12 mouse cellular contexts compared by ENCODE assay signal in the genomic region with DNA sequence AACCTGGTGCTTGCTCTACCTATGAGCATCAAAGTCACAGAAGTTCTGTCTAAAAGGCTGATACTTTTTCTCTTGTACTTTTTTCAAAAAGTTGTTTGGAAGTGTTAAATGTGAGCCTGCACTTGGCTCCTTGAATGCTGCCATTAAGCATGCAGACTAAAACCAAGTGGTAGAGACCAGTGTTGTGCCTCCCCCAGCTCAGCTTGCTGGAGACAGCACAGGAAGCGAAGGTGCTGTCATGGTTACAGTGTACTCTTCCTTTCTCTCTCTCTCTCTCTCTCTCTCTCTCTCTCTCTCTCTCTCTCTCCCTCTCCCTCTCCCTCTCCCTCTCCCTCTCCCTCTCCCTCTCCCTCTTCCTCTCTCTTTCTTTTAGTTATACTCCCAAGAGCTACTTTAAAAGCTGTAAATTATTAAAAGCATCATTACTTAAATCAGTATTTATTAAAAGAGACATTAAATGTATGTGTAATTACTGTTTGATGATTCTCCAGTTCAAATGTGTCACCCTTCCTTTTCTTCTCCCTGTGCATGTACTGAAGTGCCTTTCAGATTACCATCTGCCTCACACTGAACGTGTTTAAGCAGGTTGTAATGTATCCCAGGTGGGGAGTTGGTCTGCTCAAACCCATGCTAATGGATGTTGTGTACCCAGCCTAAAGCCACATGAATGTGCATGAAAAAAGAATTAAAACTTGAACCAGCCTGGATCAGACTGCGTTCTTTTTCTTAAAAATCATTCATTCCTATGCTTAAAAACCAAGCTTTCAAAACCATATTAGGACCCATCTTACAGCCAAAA. TPM values are rescaled to one million over a fixed set of nuclear protein-coding genes. Genes with fewer than 3 reads are reported as not detected.
DNase-seq lines count a peak whose midpoint lies in the region; ATAC-seq and TF ChIP-seq lines count a peak whose summit lies in the region.
"Had no signal": no experiment of that assay in that cellular context is flagged by ENCODE, and none has a peak within 500 bp of the region (broad histone marks: within the 10 kb centered on the region; RNA-seq: fewer than 3 reads in every experiment).

No protein-coding gene starts in this region.

- intact Hi-C loops in heart, postnatal 10 days (cut with DNase I) = no loop called here

- H3K9me3 ChIP-seq in embryonic facial prominence, embryonic 11.5 days (replicated peaks; ENCODE audit: control insufficient read depth, low read length) = no peaks in the 10 kb centered on the region
- no peaks in the 10 kb centered on the region for H3K9me3 ChIP-seq in embryonic facial prominence, embryonic 10.5 days
- H3K9me3 ChIP-seq in heart, postnatal 0 days (replicated peaks; ENCODE audit: control insufficient read depth, low read length) = no peaks in the 10 kb centered on the region
- H3K9me3 ChIP-seq: liver, embryonic 13.5 days had no signal

- no peak for ATAC-seq in embryonic facial prominence, embryonic 11.5 days (replicated peaks; ENCODE audit: insufficient number of reproducible peaks, low FRiP score, low TSS enrichment, low read depth)
- no peak for ATAC-seq in heart, postnatal 0 days (ENCODE audit: insufficient read depth, low read depth)
- ATAC-seq in erythroblast, adult 5-6 weeks (replicated peaks; ENCODE audit: low FRiP score, poor library complexity, severe bottlenecking) = no peak
- ATAC-seq: intestine, embryonic 16.5 days had no signal

- no peak overlapping the region for H3K27ac ChIP-seq in embryonic facial prominence, embryonic 11.5 days (replicated peaks; ENCODE audit: low read depth, low read length)
- H3K27ac ChIP-seq in embryonic facial prominence, embryonic 10.5 days (replicated peaks) = no peak overlapping the region
- peak overlapping the region; percentile 59 for H3K27ac ChIP-seq in heart, postnatal 0 days (ENCODE audit: low read depth)
- H3K27ac ChIP-seq: liver, embryonic 13.5 days had no signal

- no peak overlapping the region for H3K4me2 ChIP-seq in embryonic facial prominence, embryonic 11.5 days (ENCODE audit: low read depth, low read length)
- no peak overlapping the region for H3K4me2 ChIP-seq in heart, postnatal 0 days (ENCODE audit: low read depth, low read length)
- H3K4me2 ChIP-seq: liver, embryonic 13.5 days had no signal

- TF ChIP-seq CTCF in heart, postnatal 0 days (IDR thresholded peaks at IDR 0.05; ENCODE audit: low read depth) = no peak

- WGBS in embryonic facial prominence, embryonic 11.5 days = 54% methylated on average over 3 of the region's 3 CpGs
- 61% methylated on average over 3 of the region's 3 CpGs for WGBS in embryonic facial prominence, embryonic 10.5 days
- 56% methylated on average over 3 of the region's 3 CpGs for WGBS in heart, postnatal 0 days

- H3K27me3 ChIP-seq in embryonic facial prominence, embryonic 11.5 days (ENCODE audit: control insufficient read depth, insufficient read depth, low read length) = no peaks in the 10 kb centered on the region
- H3K27me3 ChIP-seq in embryonic facial prominence, embryonic 10.5 days (replicated peaks; ENCODE audit: low read depth, poor library complexity, severe bottlenecking) = no peaks in the 10 kb centered on the region
- no peaks in the 10 kb centered on the region for H3K27me3 ChIP-seq in heart, postnatal 0 days (ENCODE audit: control insufficient read depth, insufficient read depth, low read length)
- H3K27me3 ChIP-seq: liver, embryonic 13.5 days had no signal

- peak; percentile 60 for DNase-seq in embryonic facial prominence, embryonic 11.5 days (ENCODE audit: low spot score)
- DNase-seq in embryonic facial prominence, embryonic 10.5 days (ENCODE audit: low spot score) = no peak
- DNase-seq in heart, postnatal 0 days (ENCODE audit: low spot score) = no peak
- DNase-seq in heart, postnatal 10 days = no peak
- peak; percentile 14 for DNase-seq in CD4-positive helper T cell, adult 2 months (ENCODE audit: low read depth, low spot score)
- DNase-seq in hindlimb bud, embryonic 11.5 days (ENCODE audit: extremely low spot score, low read depth, low spot score) = peak; percentile 10
- no peak for DNase-seq in left cerebral cortex, adult 9 months (ENCODE audit: low spot score in 2 of 2)
- DNase-seq: liver, embryonic 13.5 days; thymus, adult 2 months had no signal

- H3K36me3 ChIP-seq in embryonic facial prominence, embryonic 11.5 days (replicated peaks; ENCODE audit: control insufficient read depth, insufficient read depth, low read depth, low read length) = no peaks in the 10 kb centered on the region
- H3K36me3 ChIP-seq in embryonic facial prominence, embryonic 10.5 days (replicated peaks) = no peaks in the 10 kb centered on the region
- H3K36me3 ChIP-seq in heart, postnatal 0 days (replicated peaks; ENCODE audit: control insufficient read depth, insufficient read depth, low read length) = no peaks in the 10 kb centered on the region
- H3K36me3 ChIP-seq: liver, embryonic 13.5 days had no signal

- no peak for TF ChIP-seq EP300 in heart, postnatal 0 days (IDR thresholded peaks at IDR 0.05; ENCODE audit: low read depth)

- H3K4me1 ChIP-seq in embryonic facial prominence, embryonic 11.5 days (ENCODE audit: control insufficient read depth, insufficient read depth, low read length) = no peaks in the 10 kb centered on the region
- H3K4me1 ChIP-seq in embryonic facial prominence, embryonic 10.5 days = peaks cover 22% of the 10 kb centered on the region
- peaks cover 66% of the 10 kb centered on the region for H3K4me1 ChIP-seq in heart, postnatal 0 days (ENCODE audit: control insufficient read depth, insufficient read depth)

- H3K9ac ChIP-seq in embryonic facial prominence, embryonic 11.5 days (replicated peaks; ENCODE audit: low read length) = no peak overlapping the region
- no peak overlapping the region for H3K9ac ChIP-seq in heart, postnatal 0 days (replicated peaks; ENCODE audit: low read depth, low read length)
- H3K9ac ChIP-seq: liver, embryonic 13.5 days had no signal

- no peak overlapping the region for H3K4me3 ChIP-seq in embryonic facial prominence, embryonic 11.5 days (ENCODE audit: low read depth, low read length)
- H3K4me3 ChIP-seq in embryonic facial prominence, embryonic 10.5 days = no peak overlapping the region
- H3K4me3 ChIP-seq in heart, postnatal 0 days (ENCODE audit: low read depth, low read length) = no peak overlapping the region
- H3K4me3 ChIP-seq: liver, embryonic 13.5 days; myocyte had no signal

RNA-seq across cellular contexts. Expression of a gene that starts 43.2 kb away (rescaled TPM):
- 17.4 and 19.3 TPM in 2 replicates for polyA plus RNA-seq in embryonic facial prominence, embryonic 11.5 days (2014; fragmentation: Nextera tagmentation; extraction: Ambion mirVana)
- polyA plus RNA-seq in embryonic facial prominence, embryonic 10.5 days (2016; fragmentation: Nextera tagmentation; extraction: Ambion mirVana) = 16.2 and 17.2 TPM in 2 replicates
- total RNA-seq in heart, postnatal 0 days (2014; rRNA removed; ENCODE audit: low replicate concordance) = 152 and 232 TPM in 2 replicates
- 30.9 and 36.1 TPM in 2 replicates for polyA plus RNA-seq in heart, postnatal 0 days (2015; fragmentation: Nextera tagmentation; extraction: Ambion mirVana)
- total RNA-seq in heart, postnatal 10 days (2021) = 100 to 1,000 TPM; 191 to 198 TPM
- 4.6 and 8.1 TPM in 2 replicates for total RNA-seq in erythroblast, adult 5-6 weeks (2015; ENCODE audit: low replicate concordance)
- total RNA-seq in erythroblast, adult 5-6 weeks (2017; ENCODE audit: low replicate concordance) = 1.4 and 9.6 TPM in 2 replicates

RNA-seq across cellular contexts. Expression of a gene that starts 43.3 kb away (rescaled TPM):
- polyA plus RNA-seq in embryonic facial prominence, embryonic 11.5 days (2014; fragmentation: Nextera tagmentation; extraction: Ambion mirVana) = 0.39 and 0.46 TPM in 2 replicates
- polyA plus RNA-seq in embryonic facial prominence, embryonic 10.5 days (2016; fragmentation: Nextera tagmentation; extraction: Ambion mirVana) = 0.63 and 0.87 TPM in 2 replicates
- total RNA-seq in heart, postnatal 0 days (2014; rRNA removed; ENCODE audit: low replicate concordance) = 0.46 and 1.3 TPM in 2 replicates
- polyA plus RNA-seq in heart, postnatal 0 days (2015; fragmentation: Nextera tagmentation; extraction: Ambion mirVana) = 0.56 and 0.69 TPM in 2 replicates
- total RNA-seq in heart, postnatal 10 days (2021) = 1 to 10 TPM; 2.3 to 2.6 TPM
- total RNA-seq in erythroblast, adult 5-6 weeks (2015; ENCODE audit: low replicate concordance) = 0.58 and 1.0 TPM in 2 replicates
- 0.28 and 0.85 TPM in 2 replicates for total RNA-seq in erythroblast, adult 5-6 weeks (2017; ENCODE audit: low replicate concordance)

Comparison
In these comparisons a context has a peak if more than half of its experiments do, and no peak if none do; other contexts are left out.
1. DNase-seq: peak in embryonic facial prominence, embryonic 11.5 days (single experiment), CD4-positive helper T cell, adult 2 months (single experiment) and hindlimb bud, embryonic 11.5 days (single experiment); none in embryonic facial prominence, embryonic 10.5 days (single experiment), heart, postnatal 0 days (single experiment), heart, postnatal 10 days (0 of 2) and left cerebral cortex, adult 9 months (0 of 2).
2. RNA of a gene that starts 43.2 kb away (total RNA-seq): 152 to 232 TPM in heart, postnatal 0 days and 191 to 198 TPM in heart, postnatal 10 days; 1.4 to 9.6 TPM in erythroblast, adult 5-6 weeks; every median in the first group is over 10 times any median in the second.